Mouse (Mus musculus) urinary bladder, adult 18-20 months (tissue): ENCODE data around the gene Zbtb11.
"Not testable (repeated sequence)": the region's sequence is repeated elsewhere in the genome, so short reads cannot be mapped to it uniquely, and the experiment has no call there.

ENCODE experiments used
- DNase-seq, 2 experiments: peaks; one replicate each; pipeline ENCODE4 v3.0.0; 2022; ENCODE audit warnings: low spot score in 2 of 2, mixed read lengths in 2 of 2

Zbtb11 gene

GRCm38 (mm10) chr16:55973431-55974255, at the start of gene Zbtb11:
Zbtb11 (plus strand) TSS chr16:55973883.
- DNase-seq: peak; percentile 97 to 98

- no peak for DNase-seq
Measured at GRCm38 (mm10) chr16:55924010-55924409, 49.7 kb upstream of the Zbtb11 start.

GRCm38 (mm10) chr16:55933681-55934343, 39.9 kb upstream of the Zbtb11 start:
- DNase-seq: peak; percentile 18 to 53

GRCm38 (mm10) chr16:55934453-55935037, 39.1 kb upstream of the Zbtb11 start, which contains the start of gene Cep97:
Cep97 (minus strand) TSS chr16:55934855.
- DNase-seq: peak; percentile 78 to 87

- no peak for DNase-seq
Measured at GRCm38 (mm10) chr16:55938761-55939160, 34.9 kb upstream of the Zbtb11 start.

GRCm38 (mm10) chr16:55939703-55940102, 34.0 kb upstream of the Zbtb11 start:
- DNase-seq: no peak

DNA sequence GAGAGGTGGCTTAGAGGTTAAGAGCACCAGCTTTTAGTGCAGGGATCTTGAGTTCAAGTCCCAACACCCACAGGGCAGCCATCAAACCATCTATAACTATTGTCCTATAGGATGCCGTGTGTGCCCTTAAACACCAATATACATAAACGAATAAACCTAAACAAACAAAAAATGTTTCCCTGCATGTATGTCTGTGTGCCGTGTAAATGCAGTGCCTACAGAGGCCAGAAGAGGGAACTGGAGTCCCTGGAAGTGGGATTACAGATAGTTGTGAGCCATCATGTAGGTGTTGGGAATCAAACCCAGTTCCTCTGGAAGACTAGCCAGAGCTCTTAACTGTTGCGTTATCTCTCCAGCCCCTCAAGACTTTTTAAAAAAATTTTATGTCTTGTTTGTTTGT, 32.9 kb upstream of the Zbtb11 start:
- DNase-seq: no peak

GRCm38 (mm10) chr16:55947266-55947665, 26.4 kb upstream of the Zbtb11 start:
- DNase-seq: no peak

- DNase-seq: not testable (repeated sequence)
Measured at GRCm38 (mm10) chr16:55947876-55948410, 25.7 kb upstream of the Zbtb11 start.

DNA sequence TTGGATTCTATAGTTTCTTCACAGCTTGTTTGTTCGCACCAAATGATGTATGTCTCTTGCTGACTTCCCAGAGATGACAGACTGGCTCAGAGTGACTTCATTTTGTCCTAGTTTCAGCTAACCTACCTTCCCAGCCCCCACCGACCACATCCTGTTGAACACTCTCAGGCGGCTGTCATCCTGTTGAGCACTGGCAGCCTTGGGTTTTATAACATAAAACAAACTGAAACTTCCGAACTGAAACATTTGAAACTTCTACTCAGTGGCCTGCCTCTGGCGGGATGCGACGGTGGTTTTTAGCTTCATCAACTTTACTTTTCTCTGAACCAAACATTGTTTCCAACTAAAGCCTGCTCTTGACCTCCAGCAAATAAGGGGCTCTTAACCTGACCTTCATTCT, 24.7 kb upstream of the Zbtb11 start:
- DNase-seq: no peak

DNA sequence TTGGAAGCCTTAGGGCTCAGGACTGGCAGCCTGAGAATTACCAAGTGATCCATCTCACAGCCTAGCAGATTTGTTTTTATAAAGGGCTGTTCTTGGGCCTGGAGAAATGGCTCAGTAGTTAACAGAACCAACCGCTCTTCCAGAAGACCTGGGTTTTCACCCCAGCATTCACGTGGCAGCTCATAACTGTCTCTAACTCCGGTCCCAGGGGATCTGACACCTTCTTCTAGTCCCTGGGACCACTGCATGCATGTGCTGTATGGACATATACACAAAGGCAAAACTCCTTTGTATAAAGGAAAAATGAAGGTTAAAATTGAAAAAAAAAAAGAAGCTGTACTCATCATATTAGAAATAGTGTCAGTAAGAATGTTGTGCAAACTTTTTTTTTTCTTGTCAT, 23.2 kb upstream of the Zbtb11 start:
- DNase-seq: no peak

- peak; percentile 41 to 50 for DNase-seq
Measured at GRCm38 (mm10) chr16:55950946-55951678, 22.6 kb upstream of the Zbtb11 start.

DNA sequence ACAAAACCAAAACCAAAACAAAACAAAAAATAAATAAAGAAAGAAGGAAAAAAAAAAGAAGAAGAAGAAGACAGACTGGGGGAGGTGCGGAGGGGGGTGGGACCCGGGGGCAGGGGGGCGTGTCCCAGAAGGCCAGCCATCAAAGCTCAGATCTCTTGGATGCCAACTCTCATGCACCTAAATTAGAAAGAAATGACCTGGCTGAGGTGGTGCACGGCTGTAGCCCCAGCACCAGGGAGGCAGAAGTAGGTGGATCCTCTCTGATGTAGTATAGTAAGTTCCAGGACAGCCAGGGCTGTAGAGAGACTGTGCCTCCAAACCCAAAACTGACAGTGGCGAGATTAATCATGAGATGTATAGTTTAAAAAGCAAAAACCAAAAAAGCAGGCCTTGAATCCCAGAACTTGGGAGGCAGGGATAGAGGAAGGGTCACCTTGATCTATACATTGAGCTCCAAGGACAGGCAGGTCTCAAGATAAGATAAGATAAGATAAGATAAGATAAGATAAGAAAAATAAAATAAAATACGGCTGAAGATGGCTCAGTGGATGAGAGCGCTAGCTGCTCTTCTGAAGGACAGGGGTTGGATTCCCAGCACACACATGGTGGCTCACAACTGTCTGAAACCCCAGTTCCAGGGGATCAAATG, 21.9 kb upstream of the Zbtb11 start:
- no peak for DNase-seq

DNA sequence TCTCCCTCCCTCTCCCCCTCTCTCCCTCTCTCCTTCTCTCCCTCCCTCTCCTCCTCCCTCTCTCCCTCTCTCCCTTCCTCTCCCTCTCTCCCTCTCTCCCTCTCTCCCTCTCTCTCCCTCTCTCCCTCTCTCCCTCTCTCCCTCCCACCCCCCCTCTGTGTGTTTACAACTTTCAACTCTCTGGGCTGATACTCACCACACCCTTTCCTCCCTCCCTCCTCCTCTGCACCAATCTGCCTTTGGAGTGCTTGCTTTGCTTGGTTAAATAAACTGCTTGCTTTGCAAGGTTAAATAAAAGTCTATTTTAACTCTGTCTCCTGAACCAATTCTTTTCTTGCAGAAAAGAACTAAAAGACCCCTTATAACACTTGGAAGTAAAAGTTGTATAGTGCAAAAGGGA, 20.9 kb upstream of the Zbtb11 start:
- no peak for DNase-seq

GRCm38 (mm10) chr16:55954196-55954595, 19.5 kb upstream of the Zbtb11 start:
- not testable (repeated sequence) for DNase-seq

DNA sequence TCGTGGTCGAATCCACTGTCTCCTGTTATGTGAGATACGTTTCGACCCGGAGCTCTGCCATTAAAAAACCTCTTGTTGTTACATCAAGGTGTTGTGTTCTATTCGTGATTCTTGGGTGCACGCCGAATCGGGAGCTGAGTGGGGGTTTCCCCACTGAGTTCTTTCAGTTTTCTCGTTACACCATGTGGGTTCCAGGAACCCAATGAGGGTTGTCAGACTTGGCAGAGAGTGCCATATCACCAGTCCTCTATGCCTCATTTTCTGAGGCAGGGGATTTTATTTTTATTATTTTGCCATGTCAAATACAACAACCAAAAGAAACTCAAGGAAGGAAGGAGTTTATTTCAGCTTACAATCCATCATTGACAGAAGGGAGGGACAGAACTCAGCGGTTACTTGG, 10.6 kb upstream of the Zbtb11 start:
- DNase-seq: not testable (repeated sequence)

DNA sequence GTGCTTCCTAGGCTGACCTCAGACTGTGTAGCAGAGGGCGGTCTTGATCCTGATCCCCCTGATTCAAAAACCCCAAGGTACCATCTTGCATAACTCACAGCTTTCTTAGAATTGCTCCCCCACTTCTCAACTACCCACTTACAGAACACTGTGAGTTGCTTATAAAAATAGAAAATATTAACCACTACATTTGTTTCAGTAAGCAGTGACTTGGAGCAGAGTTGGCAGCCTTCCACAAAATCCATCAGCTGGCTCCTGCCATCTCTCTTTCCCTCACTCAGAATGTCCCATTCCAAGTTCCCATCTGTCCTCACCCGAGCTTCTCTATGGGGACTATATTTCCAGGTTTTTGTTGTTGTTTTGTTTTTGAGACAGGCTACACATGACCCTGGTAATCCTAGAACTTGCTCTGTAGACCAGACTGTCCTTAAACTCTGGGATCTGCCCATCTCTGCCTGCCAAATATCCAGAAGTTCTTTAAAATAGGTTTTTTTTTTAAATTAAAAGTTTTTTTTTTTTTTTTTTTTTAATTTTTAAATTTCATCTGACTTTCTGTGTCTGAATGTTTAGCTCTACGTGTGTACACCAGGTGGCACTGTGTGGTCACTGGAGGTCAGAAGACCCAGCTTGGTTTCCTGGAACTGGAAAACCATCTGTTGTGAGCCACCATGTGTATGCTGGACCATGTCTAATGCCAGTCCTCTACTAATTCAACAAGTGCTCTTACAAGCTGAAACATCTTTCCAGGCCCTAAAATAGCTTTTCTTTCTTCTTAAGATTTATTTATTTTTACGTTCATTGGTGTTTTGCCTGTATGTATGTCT, 9.3 kb upstream of the Zbtb11 start:
- DNase-seq: no peak

- peak; percentile 89 to 91 for DNase-seq
Measured at GRCm38 (mm10) chr16:55966212-55966871, 7.3 kb upstream of the Zbtb11 start, which contains the start of gene Rpl24. Rpl24 (plus strand) TSS chr16:55966275.

- DNase-seq: no peak
Measured at GRCm38 (mm10) chr16:55967221-55967620, 6.5 kb upstream of the Zbtb11 start.

GRCm38 (mm10) chr16:55969147-55969546, 4.5 kb upstream of the Zbtb11 start:
- DNase-seq: no peak
